In genomic region chr2:18080182-18080860, GRCm38 (mm10) we compare ENCODE assay signal across 26 mouse cellular contexts. TPM values are rescaled to one million over a fixed set of nuclear protein-coding genes. Genes with fewer than 3 reads are reported as not detected.
DNase-seq lines count a peak whose midpoint lies in the region; ATAC-seq and TF ChIP-seq lines count a peak whose summit lies in the region.
"Had no signal": no experiment of that assay in that cellular context is flagged by ENCODE, and none has a peak within 500 bp of the region (broad histone marks: within the 10 kb centered on the region; RNA-seq: fewer than 3 reads in every experiment).

No protein-coding gene starts in this region.

- ATAC-seq in kidney, embryonic 16.5 days (ENCODE audit: low FRiP score, low TSS enrichment): peak; percentile 61; the same call in 1 of the 2 replicates
- ATAC-seq: forebrain, postnatal 0 days; inflammation-experienced regulatory T-cells, adult 6 months had no signal

- H3K27ac ChIP-seq in kidney, embryonic 16.5 days (ENCODE audit: low read length): no peak overlapping the region
- H3K27ac ChIP-seq in cerebellum, adult 2 months (ENCODE audit: insufficient read depth, low read length): no peak overlapping the region; the same call in 1 of the 2 replicates
- H3K27ac ChIP-seq: embryonic facial prominence, embryonic 12.5 days; heart, adult 2 months; heart, embryonic 15.5 days; hindbrain, embryonic 14.5 days; limb, embryonic 10.5 days; stomach, embryonic 15.5 days had no signal

- no peaks in the 10 kb centered on the region for H3K27me3 ChIP-seq in kidney, embryonic 16.5 days (ENCODE audit: insufficient read depth, low read length)
- no peaks in the 10 kb centered on the region for H3K27me3 ChIP-seq in cerebellum, adult 2 months (ENCODE audit: control insufficient read depth, insufficient read depth, low read length)
- H3K27me3 ChIP-seq: embryonic facial prominence, embryonic 12.5 days; heart, embryonic 15.5 days; stomach, embryonic 15.5 days had no signal

- no peak overlapping the region for H3K9ac ChIP-seq in kidney, embryonic 16.5 days (replicated peaks; ENCODE audit: low read length)
- H3K9ac ChIP-seq: embryonic facial prominence, embryonic 12.5 days; forebrain, postnatal 0 days; heart, embryonic 15.5 days; hindbrain, embryonic 14.5 days; stomach, embryonic 15.5 days had no signal

- no peak overlapping the region for H3K4me3 ChIP-seq in kidney, embryonic 16.5 days (ENCODE audit: low read length)
- no peak overlapping the region for H3K4me3 ChIP-seq in cerebellum, adult 2 months (replicated peaks; ENCODE audit: insufficient read depth, low read depth, low read length)
- H3K4me3 ChIP-seq: embryonic facial prominence, embryonic 12.5 days; heart, adult 2 months; heart, embryonic 15.5 days; limb, embryonic 10.5 days; stomach, embryonic 15.5 days had no signal

- peaks cover 45% of the 10 kb centered on the region for H3K36me3 ChIP-seq in kidney, embryonic 16.5 days (ENCODE audit: insufficient read depth, low read length)

- WGBS in kidney, embryonic 16.5 days: 85% methylated on average over 2 of the region's 2 CpGs
- 29% methylated on average over 2 of the region's 2 CpGs for WGBS in cerebellum, adult 2 months

- no peak for TF ChIP-seq POLR2A in cerebellum, adult 2 months (IDR thresholded peaks at IDR 0.05; ENCODE audit: borderline replicate concordance, insufficient read depth, low read length)

- peak; percentile 49 for DNase-seq in adrenal gland, adult 2 months
- no peak for DNase-seq in adrenal gland, adult 18-20 months (ENCODE audit: low spot score in 2 of 2)
- no peak for DNase-seq in kidney, adult 8-10 months
- peak; percentile 64 to 81 for DNase-seq in cerebellum, adult 2 months
- DNase-seq in cerebellum, postnatal 25 days: peak; percentile 44 to 73
- no peak for DNase-seq in thymus, postnatal 36 days
- no peak for DNase-seq in gastrocnemius, postnatal 36 days
- DNase-seq: forebrain, postnatal 0 days; gastrocnemius, postnatal 25 days; heart, adult 2 months; heart, postnatal 4 days; kidney, adult 18-20 months; kidney, postnatal 25 days; layer of hippocampus, adult 9-11 months; liver; lung, adult 18-20 months; lung, postnatal 10 days; thymus, adult 2 months had no signal

- no peaks in the 10 kb centered on the region for H3K9me3 ChIP-seq in kidney, embryonic 16.5 days (ENCODE audit: low read length)
- H3K9me3 ChIP-seq: embryonic facial prominence, embryonic 12.5 days; heart, embryonic 15.5 days; limb, embryonic 10.5 days; stomach, embryonic 15.5 days had no signal

- H3K4me1 ChIP-seq in kidney, embryonic 16.5 days (ENCODE audit: insufficient read depth, low read length): no peaks in the 10 kb centered on the region; the same call in 1 of the 2 replicates
- H3K4me1 ChIP-seq in cerebellum, adult 2 months (ENCODE audit: control insufficient read depth, insufficient read depth, low read length): peaks cover 2% of the 10 kb centered on the region
- H3K4me1 ChIP-seq: embryonic facial prominence, embryonic 12.5 days; heart, embryonic 15.5 days; limb, embryonic 10.5 days; stomach, embryonic 15.5 days had no signal

- intact Hi-C loops in gastrocnemius, postnatal 36 days (cut with DNase I): no loop called here

- TF ChIP-seq CTCF in cerebellum, adult 2 months (IDR thresholded peaks at IDR 0.05; ENCODE audit: borderline replicate concordance, insufficient read depth, low read depth, low read length): no peak

- H3K4me2 ChIP-seq in kidney, embryonic 16.5 days (replicated peaks; ENCODE audit: low read depth, low read length): no peak overlapping the region
- H3K4me2 ChIP-seq: embryonic facial prominence, embryonic 12.5 days; heart, embryonic 15.5 days; hindbrain, embryonic 14.5 days; midbrain, embryonic 11.5 days; stomach, embryonic 15.5 days had no signal

RNA-seq across cellular contexts. Expression of gene Mllt10, which starts 25.3 kb away (rescaled TPM):
- 10 to 100 TPM; 42.8 to 44.6 TPM for total RNA-seq in adrenal gland, adult 2 months (2021)
- polyA plus RNA-seq in adrenal gland, adult 2 months (2012; rRNA removed): 22.6 and 23.2 TPM in 2 replicates
- total RNA-seq in adrenal gland, adult 18-20 months (2021): 10 to 100 TPM; 41.4 to 44.8 TPM
- polyA plus RNA-seq in kidney, embryonic 16.5 days (2015; fragmentation: Nextera tagmentation; extraction: Ambion mirVana): 63.4 and 73.6 TPM in 2 replicates
- polyA plus RNA-seq in cerebellum, adult 2 months (2012; rRNA removed): 45.6 and 46.7 TPM in 2 replicates
- 10 to 100 TPM; 15.6 to 21.9 TPM for total RNA-seq in gastrocnemius, postnatal 36 days (2021)

RNA-seq across cellular contexts. Expression of gene Skida1, which starts 31.5 kb away (rescaled TPM):
- total RNA-seq in adrenal gland, adult 2 months (2021): 1 to 10 TPM; 2.3 to 3.8 TPM
- polyA plus RNA-seq in adrenal gland, adult 2 months (2012; rRNA removed): 1.8 and 3.1 TPM in 2 replicates
- total RNA-seq in adrenal gland, adult 18-20 months (2021): 1 to 10 TPM; 1.6 to 2.0 TPM
- 8.8 and 9.2 TPM in 2 replicates for polyA plus RNA-seq in kidney, embryonic 16.5 days (2015; fragmentation: Nextera tagmentation; extraction: Ambion mirVana)
- polyA plus RNA-seq in cerebellum, adult 2 months (2012; rRNA removed): 4.8 and 5.7 TPM in 2 replicates
- total RNA-seq in gastrocnemius, postnatal 36 days (2021): under 1 TPM; 0.18 to 0.25 TPM

RNA-seq across cellular contexts. Expression of gene A930004D18Rik, which starts 42.8 kb away (rescaled TPM):
- total RNA-seq in adrenal gland, adult 2 months (2021): 1 to 10 TPM in 1 of 2 experiments, under 1 TPM in 1; 0.92 to 3.3 TPM
- polyA plus RNA-seq in adrenal gland, adult 2 months (2012; rRNA removed): 0.42 and 0.70 TPM in 2 replicates
- 1 to 10 TPM; 1.4 to 2.3 TPM for total RNA-seq in adrenal gland, adult 18-20 months (2021)
- polyA plus RNA-seq in kidney, embryonic 16.5 days (2015; fragmentation: Nextera tagmentation; extraction: Ambion mirVana): 14.1 and 16.2 TPM in 2 replicates
- polyA plus RNA-seq in cerebellum, adult 2 months (2012; rRNA removed): 2.6 and 3.0 TPM in 2 replicates
- total RNA-seq in gastrocnemius, postnatal 36 days (2021): under 1 TPM; 0.17 to 0.20 TPM

Comparison
In these comparisons a context has a peak if more than half of its experiments do, and no peak if none do; other contexts are left out.
1. DNase-seq: peak in adrenal gland, adult 2 months (single experiment), cerebellum, adult 2 months (2 of 2) and cerebellum, postnatal 25 days (2 of 2); none in adrenal gland, adult 18-20 months (0 of 2), kidney, adult 8-10 months (0 of 2), thymus, postnatal 36 days (0 of 2) and gastrocnemius, postnatal 36 days (0 of 2).